Mouse (Mus musculus): ENCODE results near the gene Nup153. TPM values are rescaled to one million over a fixed set of nuclear protein-coding genes. Genes with fewer than 3 reads are reported as not detected.

Nup153 gene
- polyA plus RNA-seq, 1 experiment from 2014 or later: 7.0 TPM

DNA sequence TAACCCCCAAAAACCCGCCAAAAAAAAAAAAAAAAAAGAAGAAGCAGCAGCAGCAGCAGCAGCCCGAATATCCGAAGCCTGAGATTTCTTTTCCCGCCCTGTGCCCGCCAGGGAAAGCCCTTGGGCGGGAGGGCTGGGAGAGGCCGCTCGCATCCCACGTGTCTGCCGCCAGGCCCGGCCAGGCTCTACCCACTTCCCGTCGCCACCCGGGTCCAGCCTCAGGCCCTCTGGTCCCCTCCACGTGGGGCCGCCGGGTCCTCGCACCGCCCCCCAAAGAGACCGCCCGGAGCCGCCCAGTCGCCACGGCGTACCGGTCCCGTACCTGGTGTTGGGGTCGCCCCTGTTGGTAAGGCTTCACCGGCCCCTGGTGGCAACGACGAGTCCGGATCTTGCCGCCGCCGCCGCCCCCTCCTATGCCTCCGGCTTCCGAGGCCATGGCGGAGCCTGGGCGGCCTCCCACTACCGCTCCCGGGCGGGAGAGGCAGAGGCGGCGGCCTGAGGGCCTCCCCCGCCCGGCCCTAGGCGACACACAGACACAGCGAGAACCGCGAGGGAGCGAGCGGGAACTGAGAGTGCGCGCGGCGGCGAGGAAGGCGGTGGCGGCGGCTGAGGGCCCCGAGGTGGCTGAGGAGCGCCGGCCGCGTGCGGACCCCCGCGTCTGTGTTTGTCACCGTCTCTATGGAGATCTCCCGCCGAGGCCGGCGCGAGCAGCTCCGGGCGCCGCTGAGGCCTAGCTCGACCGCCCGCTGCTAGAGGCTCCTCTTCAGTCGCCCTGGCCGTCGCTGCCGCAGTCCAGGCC lies 503 bp downstream of the Nup153 start:
- no peaks in the 10 kb centered on the region for H3K4me1 ChIP-seq (replicated peaks; ENCODE audit: control insufficient read depth, insufficient read depth)
- peak overlapping the region; percentile 95 for H3K4me3 ChIP-seq (ENCODE audit: low read depth, low read length)
- no peaks in the 10 kb centered on the region for H3K9me3 ChIP-seq (ENCODE audit: control insufficient read depth, low read length)
- ATAC-seq (ENCODE audit: low FRiP score, low TSS enrichment) (peak; percentile 86), DNase-seq (ENCODE audit: low spot score) (peak; percentile 81)
- peak overlapping the region; percentile 99 for H3K27ac ChIP-seq (replicated peaks)
- no peak for TF ChIP-seq EP300 (optimal IDR thresholded peaks at IDR 0.05)
- peak; percentile 28; the same call in 1 of the 2 replicates for TF ChIP-seq CTCF (IDR thresholded peaks at IDR 0.05; ENCODE audit: low read depth)
- no peaks in the 10 kb centered on the region for H3K36me3 ChIP-seq (ENCODE audit: control insufficient read depth, insufficient read depth, low read length)
- H3K9ac ChIP-seq (ENCODE audit: low read length): peak overlapping the region; percentile 95
- peak overlapping the region; percentile 80 for H3K4me2 ChIP-seq (replicated peaks; ENCODE audit: low read depth)
- H3K27me3 ChIP-seq (ENCODE audit: control insufficient read depth, insufficient read depth, low read length): no peaks in the 10 kb centered on the region
- WGBS: under 1% methylated on average over 66 of the region's 85 CpGs

DNA sequence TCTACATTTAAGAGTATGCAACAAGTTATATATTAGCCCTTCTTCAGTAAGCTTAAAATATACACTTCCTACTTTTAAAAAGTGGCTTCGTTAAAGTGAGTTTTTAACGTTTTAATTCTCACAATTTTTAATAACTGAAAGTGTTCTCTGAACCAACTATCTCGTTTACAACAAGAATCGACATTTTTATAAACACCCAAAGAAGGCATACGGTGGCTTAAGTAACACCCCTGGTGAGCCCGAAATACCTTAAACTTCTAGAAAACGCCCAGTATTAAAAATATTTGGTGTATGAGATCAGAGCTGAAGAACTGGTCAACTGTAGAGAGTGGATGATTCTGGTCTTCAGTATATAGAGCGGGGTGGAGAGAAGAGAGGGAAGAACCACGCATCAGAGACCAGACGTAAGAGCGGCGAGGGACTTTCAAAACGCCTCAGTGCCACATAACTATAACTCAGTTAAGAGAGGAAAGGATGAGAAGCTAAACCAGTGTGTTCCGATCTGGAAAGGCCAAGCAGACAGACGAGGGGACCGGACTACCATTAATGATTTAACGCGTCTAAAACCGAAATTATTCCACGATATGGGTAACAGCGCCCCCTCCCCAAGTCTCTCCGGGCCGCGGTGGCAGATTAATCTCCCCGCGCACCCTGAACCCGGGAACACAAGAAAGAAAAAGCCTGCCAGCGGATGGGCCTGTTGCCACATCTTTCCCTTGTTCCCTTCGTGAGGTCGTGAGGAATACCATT lies 1.3 kb downstream of the Nup153 start:
- ATAC-seq (ENCODE audit: low FRiP score, low TSS enrichment) (no peak), DNase-seq (ENCODE audit: low spot score) (no peak)
- Histone ChIP-seq H3K36me3 (ENCODE audit: control insufficient read depth, insufficient read depth, low read length) (no peaks in the 10 kb centered on the region), H3K27me3 (ENCODE audit: control insufficient read depth, insufficient read depth, low read length) (no peaks in the 10 kb centered on the region), H3K4me3 (ENCODE audit: low read depth, low read length) (peak overlapping the region; percentile 95), H3K9me3 (ENCODE audit: control insufficient read depth, low read length) (no peaks in the 10 kb centered on the region), H3K27ac (replicated peaks) (peak overlapping the region; percentile 99), H3K4me1 (replicated peaks; ENCODE audit: control insufficient read depth, insufficient read depth) (no peaks in the 10 kb centered on the region), H3K4me2 (replicated peaks; ENCODE audit: low read depth) (peak overlapping the region; percentile 80), H3K9ac (ENCODE audit: low read length) (peak overlapping the region; percentile 95)
- WGBS: under 1% methylated on average over 30 of the region's 30 CpGs
- no peak for TF ChIP-seq EP300 (optimal IDR thresholded peaks at IDR 0.05)
- no peak for TF ChIP-seq CTCF (IDR thresholded peaks at IDR 0.05; ENCODE audit: low read depth)

DNA sequence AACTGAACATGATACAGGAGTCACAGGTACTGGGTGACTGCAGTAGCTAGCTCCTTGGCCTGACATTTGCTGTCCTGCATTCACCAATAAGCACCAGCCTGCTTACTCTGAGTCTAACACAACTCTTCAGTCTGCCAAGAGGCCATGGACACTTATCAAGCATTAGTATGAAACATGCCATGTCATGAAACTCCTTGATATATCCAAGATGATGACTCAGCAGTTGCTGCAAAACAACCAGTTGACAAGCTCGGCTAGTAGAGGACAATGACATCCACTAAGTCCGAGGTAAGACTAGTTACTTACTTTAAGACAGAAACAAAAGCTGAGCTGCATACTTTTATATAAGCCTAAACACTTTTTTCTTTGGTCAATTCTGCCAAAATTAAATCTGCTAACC lies 2.5 kb downstream of the Nup153 start:
- 17% methylated on average over 2 of the region's 2 CpGs for WGBS
- H3K4me1 ChIP-seq (replicated peaks; ENCODE audit: control insufficient read depth, insufficient read depth): no peaks in the 10 kb centered on the region
- H3K27ac ChIP-seq (replicated peaks): no peak overlapping the region
- H3K36me3 ChIP-seq (ENCODE audit: control insufficient read depth, insufficient read depth, low read length): no peaks in the 10 kb centered on the region
- no peak overlapping the region for H3K9ac ChIP-seq (ENCODE audit: low read length)
- DNase-seq (ENCODE audit: low spot score): no peak
- no peak for ATAC-seq (ENCODE audit: low FRiP score, low TSS enrichment)
- no peak overlapping the region; the same call in 1 of the 2 replicates for H3K4me2 ChIP-seq (replicated peaks; ENCODE audit: low read depth)
- no peaks in the 10 kb centered on the region for H3K27me3 ChIP-seq (ENCODE audit: control insufficient read depth, insufficient read depth, low read length)
- no peak for TF ChIP-seq EP300 (optimal IDR thresholded peaks at IDR 0.05)
- TF ChIP-seq CTCF (IDR thresholded peaks at IDR 0.05; ENCODE audit: low read depth): no peak
- no peak overlapping the region for H3K4me3 ChIP-seq (ENCODE audit: low read depth, low read length)
- H3K9me3 ChIP-seq (ENCODE audit: control insufficient read depth, low read length): no peaks in the 10 kb centered on the region

DNA sequence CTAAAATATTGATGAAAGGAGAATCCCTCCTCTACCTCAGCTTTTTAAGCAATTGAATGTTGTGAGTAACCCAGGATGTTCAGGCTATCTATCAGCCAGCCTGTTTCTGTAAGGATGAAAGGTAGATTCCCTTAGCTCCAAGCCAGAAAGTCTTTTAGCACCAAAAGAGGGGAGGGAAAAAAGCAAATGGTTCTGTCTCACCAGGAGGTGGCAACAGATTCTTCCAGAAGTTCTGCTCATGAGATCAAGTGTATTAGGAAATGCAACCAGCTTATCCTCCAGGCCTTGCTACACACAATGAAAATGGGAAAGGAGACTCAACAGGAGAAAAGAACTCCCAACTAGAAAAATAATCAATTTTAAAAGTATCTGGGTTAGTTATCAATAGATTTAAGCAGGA lies 3.4 kb downstream of the Nup153 start:
- Histone ChIP-seq H3K9me3 (ENCODE audit: control insufficient read depth, low read length) (no peaks in the 10 kb centered on the region), H3K4me3 (ENCODE audit: low read depth, low read length) (no peak overlapping the region), H3K4me1 (replicated peaks; ENCODE audit: control insufficient read depth, insufficient read depth) (no peaks in the 10 kb centered on the region), H3K27ac (replicated peaks) (no peak overlapping the region), H3K9ac (ENCODE audit: low read length) (no peak overlapping the region), H3K36me3 (ENCODE audit: control insufficient read depth, insufficient read depth, low read length) (no peaks in the 10 kb centered on the region), H3K4me2 (replicated peaks; ENCODE audit: low read depth) (no peak overlapping the region), H3K27me3 (ENCODE audit: control insufficient read depth, insufficient read depth, low read length) (no peaks in the 10 kb centered on the region)
- ATAC-seq (ENCODE audit: low FRiP score, low TSS enrichment): no peak
- no peak for DNase-seq (ENCODE audit: low spot score)
- TF ChIP-seq CTCF (IDR thresholded peaks at IDR 0.05; ENCODE audit: low read depth) (peak; percentile 75), EP300 (optimal IDR thresholded peaks at IDR 0.05) (no peak)

DNA sequence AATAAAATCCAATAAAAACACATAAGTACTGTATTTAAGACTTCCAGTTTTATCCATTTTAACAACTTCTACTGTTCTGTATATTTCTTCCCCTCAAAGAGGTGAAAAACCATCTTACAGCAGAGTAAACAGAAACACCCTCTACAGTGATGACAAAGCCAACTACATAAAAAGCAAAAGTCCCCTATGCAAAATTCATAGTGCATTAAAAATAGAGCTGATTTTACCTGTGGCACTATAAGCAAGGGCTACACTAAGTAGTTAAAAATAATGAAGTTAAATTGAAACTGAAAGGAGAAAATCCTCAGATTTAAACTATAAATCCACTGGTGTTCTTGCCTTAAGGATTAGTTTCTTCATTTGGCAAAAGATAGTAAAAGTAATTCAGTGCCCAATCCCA lies 6.7 kb downstream of the Nup153 start:
- H3K4me3 ChIP-seq (ENCODE audit: low read depth, low read length): no peak overlapping the region
- no peak for TF ChIP-seq CTCF (IDR thresholded peaks at IDR 0.05; ENCODE audit: low read depth)
- TF ChIP-seq EP300 (optimal IDR thresholded peaks at IDR 0.05): no peak

DNA sequence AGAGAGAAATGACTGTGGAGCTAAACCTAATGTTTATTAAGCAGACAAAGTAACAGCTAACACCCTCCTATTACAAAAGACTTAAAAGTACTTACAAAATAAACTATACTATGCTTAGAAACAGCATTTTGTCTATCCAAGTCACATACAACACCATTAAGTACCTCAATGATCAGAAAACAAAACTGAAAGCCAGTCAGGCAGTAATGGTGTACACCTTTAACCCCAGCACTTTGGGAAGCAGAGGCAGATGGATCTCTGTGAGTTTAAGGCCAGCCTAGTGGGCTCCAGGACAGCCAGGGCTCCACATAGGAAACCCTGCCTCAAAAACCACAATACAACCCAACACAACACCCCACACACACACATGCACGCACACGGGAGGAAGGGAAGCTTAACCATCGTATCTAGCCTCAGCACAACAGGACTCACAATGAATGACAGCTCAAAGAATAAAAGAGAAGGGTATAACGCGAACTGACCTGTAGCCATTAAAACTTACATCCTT lies 8.8 kb downstream of the Nup153 start:
- 76% methylated on average over 5 of the region's 5 CpGs for WGBS
- H3K4me3 ChIP-seq (ENCODE audit: low read depth, low read length): no peak overlapping the region
- H3K27ac ChIP-seq (replicated peaks): no peak overlapping the region

More for the DNA sequence above, 6.7 kb downstream of the Nup153 start:
- no peak overlapping the region for H3K4me2 ChIP-seq (replicated peaks; ENCODE audit: low read depth)
- H3K9me3 ChIP-seq (ENCODE audit: control insufficient read depth, low read length): no peaks in the 10 kb centered on the region
- H3K4me1 ChIP-seq (replicated peaks; ENCODE audit: control insufficient read depth, insufficient read depth): no peaks in the 10 kb centered on the region
- DNase-seq (ENCODE audit: low spot score) (no peak), ATAC-seq (ENCODE audit: low FRiP score, low TSS enrichment) (no peak)
- H3K36me3 ChIP-seq (ENCODE audit: control insufficient read depth, insufficient read depth, low read length): no peaks in the 10 kb centered on the region
- H3K9ac ChIP-seq (ENCODE audit: low read length): no peak overlapping the region
- H3K27me3 ChIP-seq (ENCODE audit: control insufficient read depth, insufficient read depth, low read length): no peaks in the 10 kb centered on the region
- H3K27ac ChIP-seq (replicated peaks): no peak overlapping the region

More for the DNA sequence above, 8.8 kb downstream of the Nup153 start:
- DNase-seq (ENCODE audit: low spot score) (no peak), ATAC-seq (ENCODE audit: low FRiP score, low TSS enrichment) (no peak)
- Histone ChIP-seq H3K4me2 (replicated peaks; ENCODE audit: low read depth) (no peak overlapping the region), H3K9me3 (ENCODE audit: control insufficient read depth, low read length) (no peaks in the 10 kb centered on the region), H3K9ac (ENCODE audit: low read length) (no peak overlapping the region), H3K27me3 (ENCODE audit: control insufficient read depth, insufficient read depth, low read length) (no peaks in the 10 kb centered on the region), H3K36me3 (ENCODE audit: control insufficient read depth, insufficient read depth, low read length) (no peaks in the 10 kb centered on the region), H3K4me1 (replicated peaks; ENCODE audit: control insufficient read depth, insufficient read depth) (no peaks in the 10 kb centered on the region)
- TF ChIP-seq EP300 (optimal IDR thresholded peaks at IDR 0.05) (no peak), CTCF (IDR thresholded peaks at IDR 0.05; ENCODE audit: low read depth) (no peak)
